Mouse (Mus musculus): ENCODE results near the gene Srxn1. TPM values are rescaled to one million over a fixed set of nuclear protein-coding genes. Genes with fewer than 3 reads are reported as not detected.

Gene Srxn1
- total RNA-seq, 2 experiments from 2014 or later = 85.6 to 96.7 TPM

- intact Hi-C loops (cut with DNase I) = loop anchor here (1.0 to 5.0 kb wide), 2 partner anchors 84 to 254 kb away; no protein-coding TSS in a partner anchor
- DNase-seq (ENCODE audit: low spot score in 2 of 2) = peak in 1 of 2 experiments; percentile 85
Observed at GRCm38 (mm10) chr2:152112970-152113369, 7.7 kb downstream of the Srxn1 start.

GRCm38 (mm10) chr2:152114057-152114975 lies 9.0 kb downstream of the Srxn1 start:
- DNase-seq (ENCODE audit: low spot score in 2 of 2) = no peak
- intact Hi-C loops (cut with DNase I) = loop anchor here (5.0 kb wide), 1 partner anchor 253 kb away; no protein-coding TSS in a partner anchor

GRCm38 (mm10) chr2:152117694-152118093 lies 12.4 kb downstream of the Srxn1 start:
- no peak for DNase-seq (ENCODE audit: low spot score in 2 of 2)

GRCm38 (mm10) chr2:152119228-152119865 lies 14.0 kb downstream of the Srxn1 start:
- no peak for DNase-seq (ENCODE audit: low spot score in 2 of 2)
- intact Hi-C loops (cut with DNase I) = no loop called here

More at GRCm38 (mm10) chr2:152117694-152118093, 12.4 kb downstream of the Srxn1 start:
- intact Hi-C loops (cut with DNase I) = no loop called here

- DNase-seq (ENCODE audit: low spot score in 2 of 2) = peak in 1 of 2 experiments; percentile 47
- intact Hi-C loops (cut with DNase I) = no loop called here
Observed at GRCm38 (mm10) chr2:152122896-152123295, 17.6 kb downstream of the Srxn1 start.

GRCm38 (mm10) chr2:152128597-152128996 lies 23.3 kb downstream of the Srxn1 start:
- no peak for DNase-seq (ENCODE audit: low spot score in 2 of 2)
- intact Hi-C loops (cut with DNase I) = no loop called here

GRCm38 (mm10) chr2:152129778-152130177 lies 24.5 kb downstream of the Srxn1 start:
- peak; percentile 38 to 86 for DNase-seq (ENCODE audit: low spot score in 2 of 2)
- intact Hi-C loops (cut with DNase I) = no loop called here

- no peak for DNase-seq (ENCODE audit: low spot score in 2 of 2)
- intact Hi-C loops (cut with DNase I) = no loop called here
Observed at GRCm38 (mm10) chr2:152132016-152132415, 26.7 kb downstream of the Srxn1 start.

- intact Hi-C loops (cut with DNase I) = no loop called here
- DNase-seq (ENCODE audit: low spot score in 2 of 2) = no peak
Observed at GRCm38 (mm10) chr2:152132691-152133090, 27.4 kb downstream of the Srxn1 start.

- DNase-seq (ENCODE audit: low spot score in 2 of 2) = peak; percentile 43 to 59
- intact Hi-C loops (cut with DNase I) = no loop called here
Observed at GRCm38 (mm10) chr2:152139191-152139987, 34.1 kb downstream of the Srxn1 start.

GRCm38 (mm10) chr2:152140941-152141340 lies 35.6 kb downstream of the Srxn1 start:
- intact Hi-C loops (cut with DNase I) = no loop called here
- DNase-seq (ENCODE audit: low spot score in 2 of 2) = peak in 1 of 2 experiments; percentile 15

GRCm38 (mm10) chr2:152141491-152141890 lies 36.2 kb downstream of the Srxn1 start:
- DNase-seq (ENCODE audit: low spot score in 2 of 2) = no peak
- intact Hi-C loops (cut with DNase I) = no loop called here

- DNase-seq (ENCODE audit: low spot score in 2 of 2) = no peak
- intact Hi-C loops (cut with DNase I) = no loop called here
Observed at GRCm38 (mm10) chr2:152142046-152142445, 36.7 kb downstream of the Srxn1 start.

GRCm38 (mm10) chr2:152142571-152142970 lies 37.3 kb downstream of the Srxn1 start:
- no peak for DNase-seq (ENCODE audit: low spot score in 2 of 2)
- intact Hi-C loops (cut with DNase I) = no loop called here

- intact Hi-C loops (cut with DNase I) = no loop called here
- DNase-seq (ENCODE audit: low spot score in 2 of 2) = no peak
Observed at GRCm38 (mm10) chr2:152143279-152144157, 38.2 kb downstream of the Srxn1 start, which contains the start of gene Tcf15. Gene Tcf15, plus strand, starts transcription at chr2:152143561.

GRCm38 (mm10) chr2:152144158-152144450 lies 38.8 kb downstream of the Srxn1 start:
- DNase-seq (ENCODE audit: low spot score in 2 of 2) = no peak
- intact Hi-C loops (cut with DNase I) = no loop called here

- DNase-seq (ENCODE audit: low spot score in 2 of 2) = no peak
- intact Hi-C loops (cut with DNase I) = no loop called here
Observed at GRCm38 (mm10) chr2:152144501-152144900, 39.2 kb downstream of the Srxn1 start.

- intact Hi-C loops (cut with DNase I) = no loop called here
- no peak for DNase-seq (ENCODE audit: low spot score in 2 of 2)
Observed at GRCm38 (mm10) chr2:152145711-152146110, 40.4 kb downstream of the Srxn1 start.

GRCm38 (mm10) chr2:152147079-152147478 lies 41.8 kb downstream of the Srxn1 start:
- intact Hi-C loops (cut with DNase I) = no loop called here
- no peak for DNase-seq (ENCODE audit: low spot score in 2 of 2)

Data from left cerebral cortex, postnatal 25 days (tissue).